In genomic region chr12:19387706-19388105, GRCm38 (mm10) we compare ENCODE assay signal across 8 mouse cellular contexts.
DNase-seq lines count a peak whose midpoint lies in the region; ATAC-seq and TF ChIP-seq lines count a peak whose summit lies in the region.
"Not testable (repeated sequence)": the region's sequence is repeated elsewhere in the genome, so short reads cannot be mapped to it uniquely, and the experiment has no call there.

No protein-coding gene starts in this region.

- not testable (repeated sequence) for H3K4me1 ChIP-seq in E14TG2a.4 (replicated peaks; ENCODE audit: low read depth, low read length); hindbrain, embryonic 14.5 days (replicated peaks; ENCODE audit: control insufficient read depth, insufficient read depth, low read length); liver, embryonic 15.5 days (replicated peaks); neural tube, embryonic 11.5 days (ENCODE audit: control insufficient read depth, insufficient read depth, low read length)

- peak; percentile 28 for DNase-seq in embryo, embryonic 9.5 days (ENCODE audit: extremely low spot score)
- DNase-seq in gastrocnemius, postnatal 25 days, result peak; percentile 4
- peak; percentile 15 for DNase-seq in hindbrain, embryonic 14.5 days (ENCODE audit: low spot score)
- peak; percentile 7 to 19 for DNase-seq in layer of hippocampus, adult 2 months (ENCODE audit: low spot score in 2 of 2)
- peak; percentile 31 for DNase-seq in neural tube, embryonic 11.5 days (ENCODE audit: low spot score)
- DNase-seq in testis, postnatal 14 days (ENCODE audit: low spot score), result peak; percentile 42

- H3K9ac ChIP-seq in hindbrain, embryonic 14.5 days, result peak overlapping the region; percentile 55
- H3K9ac ChIP-seq in liver, embryonic 15.5 days, result not testable (repeated sequence)
- H3K9ac ChIP-seq in neural tube, embryonic 11.5 days (ENCODE audit: low read length), result peak overlapping the region; percentile 49

- TF ChIP-seq CTCF in E14TG2a.4 (conservative IDR thresholded peaks at IDR 0.05; ENCODE audit: low read length); layer of hippocampus, adult 2 months (conservative IDR thresholded peaks at IDR 0.05): not testable (repeated sequence)

- H3K4me2 ChIP-seq in hindbrain, embryonic 14.5 days (replicated peaks); neural tube, embryonic 11.5 days (ENCODE audit: low read depth): not testable (repeated sequence)
- H3K4me2 ChIP-seq in liver, embryonic 15.5 days, result peak overlapping the region; percentile 41

- H3K9me3 ChIP-seq in E14TG2a.4 (ENCODE audit: low read length); hindbrain, embryonic 14.5 days (ENCODE audit: control insufficient read depth, low read length); liver, embryonic 15.5 days (replicated peaks); neural tube, embryonic 11.5 days (ENCODE audit: control insufficient read depth, low read length): not testable (repeated sequence)

- peak overlapping the region; percentile 82 for H3K4me3 ChIP-seq in E14TG2a.4 (replicated peaks; ENCODE audit: low read length)
- peak overlapping the region; percentile 36 for H3K4me3 ChIP-seq in hindbrain, embryonic 14.5 days (replicated peaks; ENCODE audit: low read length)
- H3K4me3 ChIP-seq in layer of hippocampus, adult 2 months, result peak overlapping the region; percentile 32
- H3K4me3 ChIP-seq in liver, embryonic 15.5 days (replicated peaks), result peak overlapping the region; percentile 36
- peak overlapping the region; percentile 37 for H3K4me3 ChIP-seq in neural tube, embryonic 11.5 days (ENCODE audit: low read depth, low read length)

- ATAC-seq in hindbrain, embryonic 14.5 days (ENCODE audit: low FRiP score); liver, embryonic 15.5 days (ENCODE audit: insufficient read depth); neural tube, embryonic 11.5 days (ENCODE audit: insufficient read depth, low FRiP score, low TSS enrichment): not testable (repeated sequence)

- H3K27ac ChIP-seq in hindbrain, embryonic 14.5 days, result peak overlapping the region; percentile 32; the same call in 1 of the 2 replicates
- H3K27ac ChIP-seq in layer of hippocampus, adult 2 months; liver, embryonic 15.5 days (replicated peaks); neural tube, embryonic 11.5 days (ENCODE audit: low read depth, low read length): not testable (repeated sequence)

- not testable (repeated sequence) for H3K36me3 ChIP-seq in E14TG2a.4 (ENCODE audit: insufficient read depth, low read length); hindbrain, embryonic 14.5 days (replicated peaks; ENCODE audit: control insufficient read depth, insufficient read depth); liver, embryonic 15.5 days (replicated peaks); neural tube, embryonic 11.5 days (ENCODE audit: control insufficient read depth, insufficient read depth, low read length)

- not testable (repeated sequence) for H3K27me3 ChIP-seq in E14TG2a.4 (ENCODE audit: insufficient read depth, low read length); hindbrain, embryonic 14.5 days (ENCODE audit: control insufficient read depth, insufficient read depth, low read length); liver, embryonic 15.5 days; neural tube, embryonic 11.5 days (ENCODE audit: control insufficient read depth, insufficient read depth, low read length)

- WGBS in hindbrain, embryonic 14.5 days, result 6% methylated on average over 34 of the region's 53 CpGs
- WGBS in liver, embryonic 15.5 days (ENCODE audit: insufficient replicate concordance), result 2% methylated on average over 45 of the region's 53 CpGs
- WGBS in neural tube, embryonic 11.5 days, result 2% methylated on average over 22 of the region's 53 CpGs

Comparison
In these comparisons a context has a peak if more than half of its experiments do, and no peak if none do; other contexts are left out.
1. H3K4me3 ChIP-seq: peak in every context shown above with its lines; median percentile 82 in E14TG2a.4; 37 in neural tube, embryonic 11.5 days; 36 in hindbrain, embryonic 14.5 days; 36 in liver, embryonic 15.5 days; 32 in layer of hippocampus, adult 2 months.